Mouse (Mus musculus): ENCODE measurements around the gene Camk1d.

GRCm38 (mm10) chr2:5607920-5608841, 106.1 kb downstream of the Camk1d start:
- TF ChIP-seq CTCF (IDR thresholded peaks at IDR 0.05; ENCODE audit: borderline replicate concordance, control insufficient read depth, extremely low read depth, insufficient read depth, low read length, poor library complexity) (no peak), POLR2A (IDR thresholded peaks at IDR 0.05; ENCODE audit: control insufficient read depth, extremely low read depth, insufficient read depth, low read length, poor library complexity) (no peak)
